In genomic region chr5:136961334-136961982, GRCm38 (mm10) we compare ENCODE assay signal across 9 mouse cellular contexts. TPM values are rescaled to one million over a fixed set of nuclear protein-coding genes. Genes with fewer than 3 reads are reported as not detected.
DNase-seq lines count a peak whose midpoint lies in the region; ATAC-seq and TF ChIP-seq lines count a peak whose summit lies in the region.
"Had no signal": no experiment of that assay in that cellular context is flagged by ENCODE, and none has a peak within 500 bp of the region (broad histone marks: within the 10 kb centered on the region; RNA-seq: fewer than 3 reads in every experiment).

No protein-coding gene starts in this region.

- peaks cover 45% of the 10 kb centered on the region for H3K36me3 ChIP-seq in heart, embryonic 12.5 days
- H3K36me3 ChIP-seq in ES-E14 (ENCODE audit: control insufficient read depth, insufficient read depth, low read length, poor library complexity, severe bottlenecking) = peaks cover 31% of the 10 kb centered on the region
- H3K36me3 ChIP-seq in forebrain, embryonic 13.5 days (ENCODE audit: poor library complexity, severe bottlenecking) = peaks cover 48% of the 10 kb centered on the region
- peaks cover 49% of the 10 kb centered on the region for H3K36me3 ChIP-seq in limb, embryonic 13.5 days
- H3K36me3 ChIP-seq in small intestine, adult 2 months (ENCODE audit: control insufficient read depth, insufficient read depth, low read length) = peaks cover 14% of the 10 kb centered on the region

- WGBS in heart, embryonic 12.5 days = 27% methylated on average over 5 of the region's 5 CpGs
- WGBS in forebrain, embryonic 13.5 days = 22% methylated on average over 5 of the region's 5 CpGs
- 29% methylated on average over 5 of the region's 5 CpGs for whole genome bisulfite sequencing in limb, embryonic 13.5 days
- 37% methylated on average over 5 of the region's 5 CpGs for WGBS in small intestine, adult 2 months

- ATAC-seq in heart, embryonic 12.5 days (ENCODE audit: insufficient number of reproducible peaks, low FRiP score) = no peak
- ATAC-seq in forebrain, embryonic 13.5 days = peak; percentile 22
- ATAC-seq in limb, embryonic 13.5 days (ENCODE audit: low FRiP score, low read depth) = peak; percentile 44; the same call in 1 of the 2 replicates

- peak overlapping the region; percentile 78 for H3K4me2 ChIP-seq in heart, embryonic 12.5 days
- peak overlapping the region; percentile 73 for H3K4me2 ChIP-seq in forebrain, embryonic 13.5 days
- peak overlapping the region; percentile 83 for H3K4me2 ChIP-seq in limb, embryonic 13.5 days (replicated peaks)

- TF ChIP-seq POLR2A in small intestine, adult 2 months (IDR thresholded peaks at IDR 0.05; ENCODE audit: low read depth, low read length) = no peak

- no peaks in the 10 kb centered on the region for H3K27me3 ChIP-seq in heart, embryonic 12.5 days (replicated peaks)
- H3K27me3 ChIP-seq in forebrain, embryonic 13.5 days = no peaks in the 10 kb centered on the region
- H3K27me3 ChIP-seq in limb, embryonic 13.5 days = no peaks in the 10 kb centered on the region
- no peaks in the 10 kb centered on the region for H3K27me3 ChIP-seq in small intestine, adult 2 months (ENCODE audit: control insufficient read depth, insufficient read depth, low read length)
- H3K27me3 ChIP-seq: Patski had no signal

- no peaks in the 10 kb centered on the region for H3K9me3 ChIP-seq in heart, embryonic 12.5 days (replicated peaks)
- no peaks in the 10 kb centered on the region for H3K9me3 ChIP-seq in ES-E14 (ENCODE audit: control insufficient read depth, insufficient read depth, low read depth, low read length)
- no peaks in the 10 kb centered on the region for H3K9me3 ChIP-seq in forebrain, embryonic 13.5 days (replicated peaks)
- H3K9me3 ChIP-seq in limb, embryonic 13.5 days = no peaks in the 10 kb centered on the region

- peak overlapping the region; percentile 83 for H3K27ac ChIP-seq in heart, embryonic 12.5 days (ENCODE audit: poor library complexity, severe bottlenecking)
- peak overlapping the region; percentile 2; the same call in 1 of the 2 replicates for H3K27ac ChIP-seq in ES-E14 (ENCODE audit: insufficient read depth, low read depth, low read length, poor library complexity, severe bottlenecking)
- H3K27ac ChIP-seq in forebrain, embryonic 13.5 days = peak overlapping the region; percentile 87
- H3K27ac ChIP-seq in limb, embryonic 13.5 days = peak overlapping the region; percentile 73; the same call in 1 of the 2 replicates
- H3K27ac ChIP-seq in small intestine, adult 2 months (ENCODE audit: insufficient read depth, low read depth, low read length) = peak overlapping the region; percentile 89

- in situ Hi-C loops in ES-E14 (cut with MboI; ENCODE audit: low sequenced_read_pairs in 2 of 2, unreplicated experiment in 2 of 2) = no loop called here

- TF ChIP-seq CTCF in small intestine, adult 2 months (IDR thresholded peaks at IDR 0.05; ENCODE audit: extremely low read depth, insufficient read length, insufficient replicate concordance, low read depth, low read length) = no peak

- no peak for DNase-seq in heart, postnatal 4 days
- no peak for DNase-seq in ES-E14 (ENCODE audit: low read depth, low spot score)
- no peak for DNase-seq in left cerebral cortex, adult 11 months (ENCODE audit: low spot score)
- no peak for DNase-seq in yolk sac, embryonic 10.5 days (ENCODE audit: low spot score)

- peak overlapping the region; percentile 68 for H3K4me3 ChIP-seq in heart, embryonic 12.5 days
- peak overlapping the region; percentile 83 to 94 for H3K4me3 ChIP-seq in ES-E14 (ENCODE audit: insufficient read depth in 1 of 2, low read depth in 1 of 2, low read length in 2 of 2, poor library complexity in 1 of 2, severe bottlenecking in 1 of 2)
- H3K4me3 ChIP-seq in forebrain, embryonic 13.5 days = peak overlapping the region; percentile 60
- H3K4me3 ChIP-seq in limb, embryonic 13.5 days = peak overlapping the region; percentile 59
- H3K4me3 ChIP-seq in small intestine, adult 2 months (ENCODE audit: low read depth, low read length) = peak overlapping the region; percentile 81; the same call in 1 of the 2 replicates

- H3K9ac ChIP-seq in heart, embryonic 12.5 days = peak overlapping the region; percentile 76
- H3K9ac ChIP-seq in ES-E14 (ENCODE audit: insufficient read depth, low read depth, low read length, poor library complexity, severe bottlenecking) = peak overlapping the region; percentile 6; the same call in 1 of the 2 replicates
- peak overlapping the region; percentile 74 for H3K9ac ChIP-seq in forebrain, embryonic 13.5 days
- peak overlapping the region; percentile 84 for H3K9ac ChIP-seq in limb, embryonic 13.5 days

- H3K4me1 ChIP-seq in heart, embryonic 12.5 days (replicated peaks) = peaks cover 29% of the 10 kb centered on the region
- peaks cover 7 to 22% of the 10 kb centered on the region in 2 experiments; a peak in 3 of 4 replicates for H3K4me1 ChIP-seq in ES-E14 (ENCODE audit: control insufficient read depth in 2 of 2, insufficient read depth in 2 of 2, low read length in 2 of 2, poor library complexity in 1 of 2)
- peaks cover 16% of the 10 kb centered on the region for H3K4me1 ChIP-seq in forebrain, embryonic 13.5 days
- H3K4me1 ChIP-seq in limb, embryonic 13.5 days = peaks cover 20% of the 10 kb centered on the region
- H3K4me1 ChIP-seq in small intestine, adult 2 months (ENCODE audit: control insufficient read depth, insufficient read depth, insufficient read length, low read length) = peaks cover 50% of the 10 kb centered on the region

TF ChIP-seq in ES-E14, 5 proteins besides CTCF, POLR2A, EP300 and RAD21:
- TF ChIP-seq CHD2 (IDR thresholded peaks at IDR 0.05; ENCODE audit: low read depth, low read length) = no peak
- TF ChIP-seq ZNF384 (IDR thresholded peaks at IDR 0.05; ENCODE audit: low read depth, low read length) = no peak
- TF ChIP-seq ZC3H11A (IDR thresholded peaks at IDR 0.05; ENCODE audit: borderline replicate concordance, low read depth, low read length) = no peak
- no peak for TF ChIP-seq HCFC1 (IDR thresholded peaks at IDR 0.05; ENCODE audit: borderline replicate concordance, insufficient read depth, low read length)
- no peak for TF ChIP-seq MAFK (IDR thresholded peaks at IDR 0.05; ENCODE audit: insufficient read depth, low read depth, low read length)

RNA-seq across cellular contexts. Expression of gene Cldn15, which starts 5.0 kb away (rescaled TPM):
- polyA plus RNA-seq in heart, embryonic 12.5 days (2016; fragmentation: Nextera tagmentation; extraction: Ambion mirVana) = 1.9 and 2.1 TPM in 2 replicates
- 1 to 10 TPM; 4.7 to 6.8 TPM for total RNA-seq in heart, postnatal 4 days (2021)
- total RNA-seq in ES-E14 (2012; rRNA removed) = 0.94 and 1.4 TPM in 2 replicates
- polyA plus RNA-seq in forebrain, embryonic 13.5 days (2015; fragmentation: Nextera tagmentation; extraction: Ambion mirVana) = 0.13 and 0.31 TPM in 2 replicates
- polyA plus RNA-seq in limb, embryonic 13.5 days (2015; fragmentation: Nextera tagmentation; extraction: Ambion mirVana) = 0.10 and 0.20 TPM in 2 replicates
- 313 and 657 TPM in 2 replicates for polyA plus RNA-seq in small intestine, adult 2 months (2012; rRNA removed)

RNA-seq across cellular contexts. Expression of gene Fis1, which starts 8.4 kb away (rescaled TPM):
- polyA plus RNA-seq in heart, embryonic 12.5 days (2016; fragmentation: Nextera tagmentation; extraction: Ambion mirVana) = 245 and 251 TPM in 2 replicates
- total RNA-seq in heart, postnatal 4 days (2021) = 100 to 1,000 TPM; 177 to 180 TPM
- total RNA-seq in ES-E14 (2012; rRNA removed) = 106 and 114 TPM in 2 replicates
- 350 and 357 TPM in 2 replicates for polyA plus RNA-seq in forebrain, embryonic 13.5 days (2015; fragmentation: Nextera tagmentation; extraction: Ambion mirVana)
- polyA plus RNA-seq in limb, embryonic 13.5 days (2015; fragmentation: Nextera tagmentation; extraction: Ambion mirVana) = 263 and 274 TPM in 2 replicates
- polyA plus RNA-seq in small intestine, adult 2 months (2012; rRNA removed) = 106 and 261 TPM in 2 replicates

RNA-seq across cellular contexts. Expression of gene Plod3, which starts 25.4 kb away (rescaled TPM):
- polyA plus RNA-seq in heart, embryonic 12.5 days (2016; fragmentation: Nextera tagmentation; extraction: Ambion mirVana) = 42.7 and 48.6 TPM in 2 replicates
- 10 to 100 TPM; 46.9 to 51.8 TPM for total RNA-seq in heart, postnatal 4 days (2021)
- 155 and 201 TPM in 2 replicates for total RNA-seq in ES-E14 (2012; rRNA removed)
- 25.8 and 28.9 TPM in 2 replicates for polyA plus RNA-seq in forebrain, embryonic 13.5 days (2015; fragmentation: Nextera tagmentation; extraction: Ambion mirVana)
- polyA plus RNA-seq in limb, embryonic 13.5 days (2015; fragmentation: Nextera tagmentation; extraction: Ambion mirVana) = 63.1 and 65.1 TPM in 2 replicates
- polyA plus RNA-seq in small intestine, adult 2 months (2012; rRNA removed) = 17.1 and 21.6 TPM in 2 replicates

RNA-seq across cellular contexts. Expression of gene Znhit1, which starts 26.4 kb away (rescaled TPM):
- polyA plus RNA-seq in heart, embryonic 12.5 days (2016; fragmentation: Nextera tagmentation; extraction: Ambion mirVana) = 74.4 and 78.1 TPM in 2 replicates
- 10 to 100 TPM; 48.6 to 53.2 TPM for total RNA-seq in heart, postnatal 4 days (2021)
- 41.2 and 46.0 TPM in 2 replicates for total RNA-seq in ES-E14 (2012; rRNA removed)
- 110 and 113 TPM in 2 replicates for polyA plus RNA-seq in forebrain, embryonic 13.5 days (2015; fragmentation: Nextera tagmentation; extraction: Ambion mirVana)
- polyA plus RNA-seq in limb, embryonic 13.5 days (2015; fragmentation: Nextera tagmentation; extraction: Ambion mirVana) = 111 and 120 TPM in 2 replicates
- polyA plus RNA-seq in small intestine, adult 2 months (2012; rRNA removed) = 47.6 and 92.2 TPM in 2 replicates

RNA-seq across cellular contexts. Expression of gene Ift22, which starts 53.5 kb away (rescaled TPM):
- 36.9 and 40.9 TPM in 2 replicates for polyA plus RNA-seq in heart, embryonic 12.5 days (2016; fragmentation: Nextera tagmentation; extraction: Ambion mirVana)
- total RNA-seq in heart, postnatal 4 days (2021) = 10 to 100 TPM; 14.2 to 14.3 TPM
- 15.9 and 18.3 TPM in 2 replicates for total RNA-seq in ES-E14 (2012; rRNA removed)
- 123 and 126 TPM in 2 replicates for polyA plus RNA-seq in forebrain, embryonic 13.5 days (2015; fragmentation: Nextera tagmentation; extraction: Ambion mirVana)
- polyA plus RNA-seq in limb, embryonic 13.5 days (2015; fragmentation: Nextera tagmentation; extraction: Ambion mirVana) = 60.4 and 65.8 TPM in 2 replicates
- polyA plus RNA-seq in small intestine, adult 2 months (2012; rRNA removed) = 11.1 and 13.3 TPM in 2 replicates

Comparison
In these comparisons a context has a peak if more than half of its experiments do, and no peak if none do; other contexts are left out.
1. H3K27ac ChIP-seq: peak in every context shown above with its lines; median percentile 89 in small intestine, adult 2 months; 87 in forebrain, embryonic 13.5 days; 83 in heart, embryonic 12.5 days; 73 in limb, embryonic 13.5 days; 2 in ES-E14.
2. H3K9ac ChIP-seq: peak in every context shown above with its lines; median percentile 84 in limb, embryonic 13.5 days; 76 in heart, embryonic 12.5 days; 74 in forebrain, embryonic 13.5 days; 6 in ES-E14.
3. RNA of gene Cldn15, which starts 5.0 kb away (polyA plus RNA-seq): 313 to 657 TPM in small intestine, adult 2 months; 1.9 to 2.1 TPM in heart, embryonic 12.5 days, 0.13 to 0.31 TPM in forebrain, embryonic 13.5 days and 0.10 to 0.20 TPM in limb, embryonic 13.5 days; every median in the first group is over 100 times any median in the second.
4. Peak in every context shown above with its lines, with median percentiles within 50 percentile points of each other: H3K4me2 ChIP-seq and H3K4me3 ChIP-seq.